Mouse (Mus musculus) intestine, embryonic 14.5 days (tissue): ENCODE measurements at regions not wholly inside any gene's neighbourhood (a gene's known extent, or its start where the extent isn't known, plus 50 kb on each side); places are given as distances from the start of the nearest gene placed in this dataset.

Experiments used
- ATAC-seq: fragments of 200-750 bp; cut with Nextera tagmentation; replicated peaks from 2 replicates; pipeline ENCODE4 v1.8.0; 2017; ENCODE audit warnings: low read depth, moderate number of reproducible peaks, moderate TSS enrichment, moderate library complexity; ENCODE audit not compliant: low FRiP score, low TSS enrichment
- DNase-seq: peaks from one replicate; pipeline ENCODE4 v3.0.0-alpha.2; 2018; ENCODE audit warnings: low spot score
- H3K27ac ChIP-seq: fragments of 300-500 bp; sonication (generic); 2 replicates; pipeline ENCODE4 v1.5.1; 2014; ENCODE audit warnings: low read depth, mild to moderate bottlenecking, control low read depth
- H3K27me3 ChIP-seq: fragments of 300-500 bp; sonication (generic); replicated peaks from 2 replicates; pipeline ENCODE4 v1.6.1; 2014; ENCODE audit warnings: low read length, control low read depth; ENCODE audit not compliant: control insufficient read depth, insufficient read depth
- H3K36me3 ChIP-seq: fragments of 300-500 bp; sonication (generic); 2 replicates; pipeline ENCODE4 v1.6.1; 2014; ENCODE audit warnings: low read length, control low read depth; ENCODE audit not compliant: control insufficient read depth, insufficient read depth
- H3K4me1 ChIP-seq: fragments of 300-500 bp; sonication (generic); replicated peaks from 2 replicates; pipeline ENCODE4 v1.6.1; 2014; ENCODE audit warnings: low read length, control low read depth, mixed read lengths; ENCODE audit not compliant: control insufficient read depth, insufficient read depth
- H3K4me2 ChIP-seq: fragments of 300-500 bp; sonication (generic); 2 replicates; pipeline ENCODE4 v1.6.1; 2014; ENCODE audit warnings: low read length
- H3K4me3 ChIP-seq: fragments of 300-500 bp; sonication (generic); 2 replicates; pipeline ENCODE4 v1.5.1; 2014; ENCODE audit warnings: low read depth, low read length, control low read depth, mixed read lengths
- H3K9ac ChIP-seq: fragments of 300-500 bp; sonication (generic); 2 replicates; pipeline ENCODE4 v1.6.1; 2014; ENCODE audit warnings: mild to moderate bottlenecking, low read length
- H3K9me3 ChIP-seq: fragments of 300-500 bp; sonication (generic); 2 replicates; pipeline ENCODE4 v1.6.1; 2016; ENCODE audit warnings: low read length, control low read depth; ENCODE audit not compliant: control insufficient read depth
- WGBS: fragments of 180-500 bp; shearing (Covaris S2); extraction: QIAGEN DNeasy Blood & Tissue Kit; methylation state at CpG from one replicate; pipeline ENCODE4 v1.1.7; 2014; 5-methylcytosine and 5-hydroxymethylcytosine counted together

DNA sequence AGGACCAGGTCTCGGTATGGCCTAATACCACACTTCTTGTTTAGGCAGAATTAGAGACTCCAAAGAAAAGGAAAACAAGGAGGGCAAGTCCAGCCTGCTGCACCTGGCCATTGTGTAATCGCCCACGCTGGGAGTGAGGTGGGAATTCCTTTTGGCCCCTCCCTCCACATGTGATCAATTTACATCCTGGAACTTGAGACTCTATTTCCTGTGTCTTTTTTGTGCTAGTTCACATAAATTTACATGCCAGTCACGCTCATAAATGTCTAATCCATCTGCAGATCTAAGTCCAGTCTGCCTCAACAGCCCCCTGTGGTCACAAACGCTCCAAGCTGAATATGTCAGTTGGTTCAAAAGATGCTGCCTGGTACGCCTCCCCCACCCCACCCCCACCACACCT is 184.2 kb upstream of the Hmga2 start:
- Histone ChIP-seq H3K4me3 (no peak overlapping the region), H3K4me1 (peaks cover 4% of the 10 kb centered on the region; the same call in 1 of the 2 replicates), H3K27ac (no peak overlapping the region), H3K36me3 (no peaks in the 10 kb centered on the region), H3K4me2 (no peak overlapping the region), H3K9ac (no peak overlapping the region), H3K9me3 (no peaks in the 10 kb centered on the region), H3K27me3 (no peaks in the 10 kb centered on the region)
- DNase-seq: no peak
- WGBS: 58% methylated on average over 6 of the region's 6 CpGs
- ATAC-seq: 0 out of 2 replicates have a peak, but pooled peaks have one; percentile 36

DNA sequence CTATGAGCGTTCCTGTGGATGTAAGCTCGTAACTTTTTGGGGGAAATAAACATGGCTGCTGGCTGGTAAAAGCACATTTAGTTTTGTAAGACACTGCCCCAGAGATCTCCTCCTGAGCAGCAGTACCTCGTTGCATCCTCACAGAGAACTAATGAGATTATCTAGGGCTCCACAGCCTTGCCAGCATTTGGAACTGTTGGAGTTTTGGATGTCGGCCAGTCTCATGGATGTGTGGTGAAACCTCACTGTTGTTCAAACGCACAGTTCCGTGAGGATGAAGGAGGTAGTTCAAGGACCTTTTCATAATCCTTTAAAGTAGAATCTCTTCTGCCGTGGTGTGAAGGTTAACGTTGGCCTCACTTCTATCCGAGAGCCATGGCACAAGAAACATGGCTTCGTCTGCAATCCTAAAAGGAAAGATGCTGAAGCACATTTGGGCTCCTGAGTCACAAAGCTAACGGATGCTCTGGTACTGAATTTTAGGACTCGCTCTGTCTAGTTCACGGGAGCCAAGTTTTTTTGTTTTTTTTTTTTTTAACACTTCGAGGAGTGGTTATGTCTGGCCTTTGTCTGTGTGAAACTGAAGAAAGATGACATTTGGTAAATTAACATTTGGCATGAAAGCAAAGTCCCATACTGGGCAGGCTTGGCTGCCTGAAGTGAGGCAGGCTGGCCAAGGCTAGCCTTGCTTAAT is 179.1 kb upstream of the Hmga2 start:
- DNase-seq: no peak
- 69% methylated on average over 14 of the region's 14 CpGs for WGBS
- Histone ChIP-seq H3K9me3 (peaks cover 3% of the 10 kb centered on the region; the same call in 1 of the 2 replicates), H3K27me3 (no peaks in the 10 kb centered on the region), H3K4me3 (no peak overlapping the region), H3K9ac (no peak overlapping the region), H3K4me2 (no peak overlapping the region), H3K27ac (no peak overlapping the region), H3K4me1 (peaks cover 5% of the 10 kb centered on the region; the same call in 1 of the 2 replicates), H3K36me3 (no peaks in the 10 kb centered on the region)
- ATAC-seq: no peak

DNA sequence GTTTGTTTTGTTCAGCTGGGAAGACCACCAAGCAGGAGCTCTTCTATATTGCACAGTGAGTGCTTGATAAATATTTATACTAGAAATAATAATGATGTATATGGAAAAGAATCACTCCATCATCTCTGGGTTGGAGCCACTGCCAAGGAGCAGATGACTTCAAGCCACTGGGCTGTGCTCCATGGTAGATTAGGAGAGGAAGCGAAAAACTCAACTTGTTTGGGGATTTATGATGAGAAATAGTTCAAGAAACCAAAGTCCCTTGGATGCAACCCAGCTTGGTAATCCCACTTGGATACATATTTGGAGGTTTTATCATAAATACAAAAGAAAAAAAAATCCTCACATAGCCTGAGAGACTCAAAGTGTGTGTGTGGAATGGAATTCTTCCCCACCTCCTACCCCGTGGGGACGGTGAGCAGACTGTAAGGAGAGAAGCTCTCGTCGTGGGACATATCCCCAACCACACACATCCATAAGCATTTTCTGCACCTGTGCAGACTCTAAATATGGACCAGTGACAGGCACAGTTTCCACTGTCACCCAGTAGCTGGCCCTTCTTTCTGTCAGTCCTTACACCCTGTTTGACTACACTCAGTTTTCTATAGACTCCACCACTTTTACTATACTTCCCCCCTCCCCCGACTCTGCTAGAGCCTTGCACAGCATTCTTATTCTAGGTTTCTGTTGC is 176.4 kb upstream of the Hmga2 start:
- no peak overlapping the region for H3K9ac ChIP-seq
- ATAC-seq: no peak
- H3K27ac ChIP-seq: no peak overlapping the region
- WGBS: 50% methylated on average over 6 of the region's 6 CpGs
- H3K4me2 ChIP-seq: no peak overlapping the region
- no peaks in the 10 kb centered on the region for H3K27me3 ChIP-seq
- H3K4me1 ChIP-seq: peaks cover 17% of the 10 kb centered on the region
- H3K4me3 ChIP-seq: no peak overlapping the region
- H3K36me3 ChIP-seq: no peaks in the 10 kb centered on the region
- DNase-seq: no peak
- H3K9me3 ChIP-seq: peaks cover 6% of the 10 kb centered on the region; the same call in 1 of the 2 replicates

DNA sequence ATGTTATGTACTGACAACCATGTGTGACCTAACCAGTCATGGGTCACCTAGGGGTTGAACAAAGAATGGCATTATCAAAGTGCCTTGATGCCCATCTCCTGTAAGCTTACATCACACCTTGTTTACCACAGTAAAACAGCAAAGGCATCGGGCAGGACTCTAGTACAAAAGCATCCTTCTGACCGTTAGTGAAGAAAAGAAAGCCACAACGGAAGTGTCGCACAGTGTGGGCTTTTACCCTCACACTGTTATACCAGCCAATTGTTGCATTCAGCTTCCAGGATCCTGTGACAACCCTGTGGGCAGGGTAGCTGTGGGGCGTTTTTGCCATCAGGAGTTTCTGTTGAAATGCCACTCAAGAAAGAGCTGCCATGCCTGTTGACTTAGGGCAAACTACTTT is 175.6 kb upstream of the Hmga2 start:
- WGBS: 94% methylated on average over 5 of the region's 5 CpGs
- Histone ChIP-seq H3K4me2 (no peak overlapping the region), H3K4me3 (no peak overlapping the region), H3K36me3 (no peaks in the 10 kb centered on the region), H3K9ac (no peak overlapping the region), H3K4me1 (peaks cover 25% of the 10 kb centered on the region), H3K27me3 (no peaks in the 10 kb centered on the region), H3K9me3 (peaks cover 6% of the 10 kb centered on the region; the same call in 1 of the 2 replicates), H3K27ac (no peak overlapping the region)
- no peak for DNase-seq
- ATAC-seq: no peak

DNA sequence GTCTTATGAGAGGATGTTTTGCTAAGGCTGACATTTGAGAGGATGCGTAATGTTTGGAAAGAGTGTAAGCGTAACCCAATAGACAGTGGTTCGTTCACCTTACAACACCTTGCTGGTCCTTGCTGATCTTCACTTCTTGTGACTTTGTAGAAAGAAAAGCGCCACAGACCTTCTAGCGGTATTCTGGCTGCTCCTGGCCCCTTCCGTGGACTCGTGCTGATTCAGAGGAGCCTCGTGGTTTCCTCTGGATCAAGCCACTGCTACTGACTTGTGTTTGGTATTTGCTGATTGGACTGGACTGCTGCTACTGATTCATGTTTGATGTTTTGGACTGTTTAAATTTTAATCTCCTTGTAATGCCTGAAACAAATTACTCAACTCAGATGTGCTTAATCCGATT is 174.1 kb upstream of the Hmga2 start:
- H3K27ac ChIP-seq: no peak overlapping the region
- H3K9ac ChIP-seq: no peak overlapping the region
- DNase-seq: no peak
- H3K4me1 ChIP-seq: peaks cover 36% of the 10 kb centered on the region
- no peaks in the 10 kb centered on the region for H3K36me3 ChIP-seq
- no peaks in the 10 kb centered on the region for H3K27me3 ChIP-seq
- no peak overlapping the region for H3K4me2 ChIP-seq
- ATAC-seq: no peak
- WGBS: 94% methylated on average over 9 of the region's 9 CpGs
- peaks cover 6% of the 10 kb centered on the region; the same call in 1 of the 2 replicates for H3K9me3 ChIP-seq
- no peak overlapping the region for H3K4me3 ChIP-seq

DNA sequence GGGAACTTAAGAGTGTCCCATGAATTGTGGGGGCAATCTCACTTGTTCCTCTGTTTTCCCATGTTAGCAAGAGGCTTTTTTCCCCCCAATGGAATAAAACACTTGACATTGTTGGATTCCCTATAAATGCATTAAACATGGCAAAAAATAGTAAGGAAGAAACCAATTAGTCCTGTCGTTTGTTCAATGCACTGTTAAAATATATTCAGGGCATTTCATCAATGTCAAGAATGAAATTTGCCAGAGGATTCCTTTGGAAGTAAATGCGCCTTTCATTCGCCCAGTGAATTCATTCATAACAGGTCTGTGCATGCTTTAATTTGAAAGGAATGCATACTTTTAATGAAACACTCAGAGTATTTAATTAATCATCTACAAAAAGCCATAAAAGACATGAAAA is 172.5 kb upstream of the Hmga2 start:
- Histone ChIP-seq H3K4me1 (peaks cover 36% of the 10 kb centered on the region), H3K9me3 (peaks cover 6% of the 10 kb centered on the region; the same call in 1 of the 2 replicates), H3K36me3 (no peaks in the 10 kb centered on the region), H3K4me2 (no peak overlapping the region), H3K4me3 (no peak overlapping the region), H3K27me3 (no peaks in the 10 kb centered on the region), H3K9ac (no peak overlapping the region), H3K27ac (no peak overlapping the region)
- DNase-seq (no peak), ATAC-seq (no peak)
- WGBS: 41% methylated on average over 3 of the region's 3 CpGs

DNA sequence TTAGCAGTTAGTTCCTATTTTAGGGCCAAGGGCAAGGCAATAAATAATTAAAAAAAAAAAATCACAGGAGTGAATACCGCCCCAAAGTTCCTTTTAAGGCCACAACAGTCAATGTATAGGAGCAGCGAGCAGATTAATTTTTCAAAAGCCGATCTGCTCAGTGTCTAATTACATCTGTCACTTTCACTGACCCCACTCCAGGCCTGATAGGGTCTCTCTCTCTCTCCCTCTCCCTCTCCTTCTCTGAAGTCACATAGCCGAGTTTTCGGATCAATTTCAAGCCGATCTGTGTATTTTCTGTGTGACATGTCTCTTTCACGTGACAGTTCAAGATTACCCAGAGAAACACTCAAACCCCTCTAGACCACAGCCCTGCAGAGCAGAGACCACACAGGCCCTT is 171.8 kb upstream of the Hmga2 start:
- Histone ChIP-seq H3K9ac (no peak overlapping the region), H3K4me2 (no peak overlapping the region), H3K27me3 (no peaks in the 10 kb centered on the region), H3K4me1 (peaks cover 32% of the 10 kb centered on the region), H3K9me3 (peaks cover 6% of the 10 kb centered on the region; the same call in 1 of the 2 replicates), H3K36me3 (no peaks in the 10 kb centered on the region), H3K27ac (peak overlapping the region; percentile 79; the same call in 1 of the 2 replicates), H3K4me3 (no peak overlapping the region)
- WGBS: 37% methylated on average over 7 of the region's 7 CpGs
- ATAC-seq (no peak), DNase-seq (no peak)

DNA sequence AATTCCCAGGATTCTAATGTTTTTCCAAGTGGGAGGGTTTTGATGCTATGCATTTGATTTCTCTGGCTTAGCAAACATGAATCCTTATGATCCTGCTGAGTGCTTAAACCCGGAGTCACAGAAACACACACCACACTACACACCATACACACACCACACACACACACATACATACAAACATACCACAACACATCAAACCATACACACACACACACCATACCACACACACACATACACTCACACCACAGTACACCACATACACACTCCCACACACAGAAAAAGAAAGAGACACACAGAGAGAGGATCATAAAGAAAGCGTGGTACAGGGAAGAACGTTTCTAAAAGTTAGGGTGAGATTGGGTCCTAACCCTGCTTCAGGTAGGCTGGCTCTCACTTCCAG is 171.1 kb upstream of the Hmga2 start:
- Histone ChIP-seq H3K9ac (no peak overlapping the region; the same call in 1 of the 2 replicates), H3K27me3 (no peaks in the 10 kb centered on the region), H3K36me3 (no peaks in the 10 kb centered on the region), H3K9me3 (peaks cover 6% of the 10 kb centered on the region; the same call in 1 of the 2 replicates), H3K4me1 (peaks cover 31% of the 10 kb centered on the region), H3K4me2 (peak overlapping the region; percentile 42), H3K27ac (peak overlapping the region; percentile 79), H3K4me3 (no peak overlapping the region)
- DNase-seq: no peak
- WGBS: 28% methylated on average over 3 of the region's 3 CpGs
- ATAC-seq: no peak
